Mouse (Mus musculus): Measurements from ENCODE around the gene Mvk.

DNA sequence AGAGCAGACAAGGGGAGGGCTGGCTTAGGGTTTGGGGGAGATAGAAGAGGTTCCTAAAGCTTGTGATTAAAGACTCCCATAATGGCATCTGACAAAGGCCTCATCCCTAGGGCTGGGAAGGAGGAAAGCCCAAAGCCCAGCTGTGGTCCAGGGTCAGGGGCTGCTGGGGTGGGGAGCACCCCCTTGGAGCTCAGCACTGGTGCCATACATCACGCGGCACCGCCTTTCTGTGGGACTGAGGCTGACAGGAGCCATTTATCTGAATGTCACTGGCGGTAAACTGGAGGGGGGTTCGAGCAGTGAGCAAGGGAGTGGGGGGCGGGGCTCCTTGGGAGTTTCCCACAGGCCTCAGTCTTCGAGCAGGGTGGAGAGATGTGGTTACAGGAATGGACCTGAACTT, 65.4 kb downstream of the Mvk start:
- no peak for TF ChIP-seq TAL1 (IDR thresholded peaks at IDR 0.05; ENCODE audit: low read length)
- TF ChIP-seq GATA1 (IDR thresholded peaks at IDR 0.05; ENCODE audit: low read length): no peak

Data from erythroblast, embryonic 14.5 days (primary cell).